Mouse (Mus musculus) liver, embryonic 12.5 days (tissue): ENCODE data around the gene Nt5c3. TPM values are rescaled to one million over a fixed set of nuclear protein-coding genes. Genes with fewer than 3 reads are reported as not detected.

Experiments
- ATAC-seq: fragments of 200-750 bp; cut with Nextera tagmentation; 2 replicates; pipeline ENCODE4 v1.8.0; 2017; ENCODE audit warnings: moderate number of reproducible peaks, mild to moderate bottlenecking, moderate library complexity
- H3K27ac ChIP-seq: fragments of 300-500 bp; sonication (generic); 2 replicates; pipeline ENCODE4 v1.5.1; 2016; ENCODE audit warnings: mild to moderate bottlenecking
- H3K27me3 ChIP-seq: fragments of 300-500 bp; sonication (generic); replicated peaks from 2 replicates; pipeline ENCODE4 v1.6.1; 2016; ENCODE audit warnings: mild to moderate bottlenecking, moderate library complexity
- H3K36me3 ChIP-seq: fragments of 300-500 bp; sonication (generic); 2 replicates; pipeline ENCODE4 v1.6.1; 2016; ENCODE audit warnings: mild to moderate bottlenecking, moderate library complexity
- H3K4me1 ChIP-seq: fragments of 300-500 bp; sonication (generic); 2 replicates; pipeline ENCODE4 v1.6.1; 2016
- H3K4me2 ChIP-seq: fragments of 300-500 bp; sonication (generic); 2 replicates; pipeline ENCODE4 v1.6.1; 2016; ENCODE audit warnings: mild to moderate bottlenecking, moderate library complexity
- H3K4me3 ChIP-seq: fragments of 300-500 bp; sonication (generic); 2 replicates; pipeline ENCODE4 v1.5.1; 2016; ENCODE audit warnings: mild to moderate bottlenecking, moderate library complexity
- H3K9ac ChIP-seq: fragments of 300-500 bp; sonication (generic); 2 replicates; pipeline ENCODE4 v1.6.1; 2016; ENCODE audit warnings: mild to moderate bottlenecking, moderate library complexity
- H3K9me3 ChIP-seq: fragments of 300-500 bp; sonication (generic); replicated peaks from 2 replicates; pipeline ENCODE4 v1.6.1; 2016; ENCODE audit warnings: mild to moderate bottlenecking, moderate library complexity
- WGBS: fragments of 180-500 bp; shearing (Covaris S2); methylation state at CpG from one replicate; pipeline ENCODE4 v1.1.7; 2016; ENCODE audit not compliant: insufficient replicate concordance; 5-methylcytosine and 5-hydroxymethylcytosine counted together
- polyA plus RNA-seq: library from polyadenylated mRNA; unstranded; fragments of >200 nt; fragmentation: Nextera tagmentation; extraction: Ambion mirVana; gene quantifications from 2 replicates; pipeline ENCODE4 v1.2.1, GENCODE M21; 2016

Gene Nt5c3
- polyA plus RNA-seq, 1 experiment from 2014 or later, result 218 TPM

- H3K4me1 ChIP-seq, result peaks cover 12% of the 10 kb centered on the region
- peaks cover 11% of the 10 kb centered on the region for H3K36me3 ChIP-seq
- 67% methylated on average over 8 of the region's 8 CpGs for WGBS
- H3K4me3 ChIP-seq, result no peak overlapping the region
- H3K27ac ChIP-seq, result no peak overlapping the region
- ATAC-seq, result peak; percentile 70
- no peak overlapping the region for H3K9ac ChIP-seq
- H3K4me2 ChIP-seq, result no peak overlapping the region
- no peaks in the 10 kb centered on the region for H3K9me3 ChIP-seq
- H3K27me3 ChIP-seq, result no peaks in the 10 kb centered on the region
Measured at GRCm38 (mm10) chr6:56860205-56860848, 63.4 kb downstream of the Nt5c3 start.

DNA sequence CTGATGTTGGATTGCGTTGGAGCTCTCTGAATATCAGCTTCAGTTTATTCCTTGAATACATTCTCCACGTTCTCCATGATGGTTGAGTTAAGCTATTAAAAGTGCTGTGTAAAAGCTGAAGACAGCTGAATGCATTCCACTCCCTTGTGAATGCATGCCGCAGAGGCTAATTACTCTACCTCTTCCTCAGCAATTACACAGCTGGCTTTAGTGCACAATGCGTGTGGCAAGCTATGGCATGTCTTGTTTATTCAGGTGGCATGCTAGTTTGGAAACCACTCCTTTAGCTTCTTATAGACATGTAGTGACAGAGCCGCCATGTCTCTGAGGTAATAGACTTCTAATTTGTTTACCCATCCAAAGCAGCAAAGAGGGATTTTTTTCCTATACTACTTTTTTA, 67.0 kb downstream of the Nt5c3 start:
- no peak overlapping the region for H3K4me2 ChIP-seq
- peaks cover 19% of the 10 kb centered on the region for H3K36me3 ChIP-seq
- 86% methylated on average over 5 of the region's 5 CpGs for WGBS
- no peak for ATAC-seq
- H3K27ac ChIP-seq, result no peak overlapping the region
- no peaks in the 10 kb centered on the region for H3K9me3 ChIP-seq
- H3K4me3 ChIP-seq, result no peak overlapping the region
- no peak overlapping the region for H3K9ac ChIP-seq
- no peaks in the 10 kb centered on the region for H3K27me3 ChIP-seq
- H3K4me1 ChIP-seq, result peaks cover 9% of the 10 kb centered on the region

DNA sequence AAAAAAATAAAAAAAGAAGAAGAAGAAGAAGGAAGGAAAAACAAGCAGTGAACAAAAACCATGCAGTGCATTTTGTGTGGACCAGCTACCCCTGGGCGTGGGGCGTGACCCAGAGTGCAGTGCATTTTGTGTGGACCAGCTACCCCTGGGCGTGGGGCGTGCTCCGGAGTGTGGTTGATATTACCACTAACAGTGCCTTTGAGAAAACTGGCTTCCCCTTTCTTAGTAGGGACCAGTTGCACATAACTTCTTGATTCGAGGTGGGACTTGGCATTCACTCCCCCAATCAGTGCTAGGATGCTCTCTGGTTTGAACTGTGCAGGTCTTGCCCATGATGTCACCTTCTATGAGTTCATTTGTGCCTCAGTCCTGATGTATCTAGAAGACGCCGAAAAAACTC, 68.9 kb downstream of the Nt5c3 start:
- H3K36me3 ChIP-seq, result peaks cover 24% of the 10 kb centered on the region
- no peak overlapping the region for H3K4me2 ChIP-seq
- no peak for ATAC-seq
- no peak overlapping the region for H3K9ac ChIP-seq
- WGBS, result 87% methylated on average over 8 of the region's 8 CpGs
- H3K9me3 ChIP-seq, result no peaks in the 10 kb centered on the region
- H3K4me1 ChIP-seq, result peaks cover under 1% of the 10 kb centered on the region; the same call in 1 of the 2 replicates
- no peak overlapping the region for H3K4me3 ChIP-seq
- H3K27me3 ChIP-seq, result no peaks in the 10 kb centered on the region
- no peak overlapping the region for H3K27ac ChIP-seq

GRCm38 (mm10) chr6:56850315-56850714, 73.4 kb downstream of the Nt5c3 start:
- Histone ChIP-seq H3K4me2 (no peak overlapping the region), H3K9ac (no peak overlapping the region), H3K27me3 (no peaks in the 10 kb centered on the region), H3K4me1 (peaks cover 11% of the 10 kb centered on the region), H3K4me3 (no peak overlapping the region), H3K36me3 (peaks cover 19% of the 10 kb centered on the region), H3K27ac (no peak overlapping the region; the same call in 1 of the 2 replicates), H3K9me3 (no peaks in the 10 kb centered on the region)
- 65% methylated on average over 7 of the region's 7 CpGs for WGBS
- no peak for ATAC-seq

DNA sequence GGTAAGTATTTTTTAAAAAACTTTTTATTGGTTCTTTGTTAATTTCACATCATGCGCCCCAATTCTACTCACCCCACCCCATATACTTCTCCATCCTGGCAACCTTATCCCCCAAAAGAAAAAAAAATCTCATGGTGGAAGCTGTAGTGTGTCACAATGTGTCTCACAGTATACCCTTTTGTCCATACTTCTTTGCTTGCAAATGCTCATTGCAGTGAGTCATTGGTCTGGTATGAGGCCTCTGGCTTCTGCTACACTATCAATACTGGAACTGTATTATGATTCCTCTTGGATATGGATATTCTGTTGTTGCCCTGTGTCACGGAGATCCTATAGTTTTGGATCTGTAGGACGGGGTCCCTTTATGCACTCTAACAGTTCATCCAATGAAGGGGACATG, 74.8 kb downstream of the Nt5c3 start:
- no peak for ATAC-seq
- Histone ChIP-seq H3K27ac (no peak overlapping the region), H3K9ac (no peak overlapping the region), H3K4me3 (no peak overlapping the region), H3K27me3 (no peaks in the 10 kb centered on the region), H3K9me3 (no peaks in the 10 kb centered on the region), H3K4me2 (no peak overlapping the region), H3K36me3 (peaks cover 15% of the 10 kb centered on the region), H3K4me1 (peaks cover 24% of the 10 kb centered on the region)
- 70% methylated on average over 3 of the region's 3 CpGs for WGBS

DNA sequence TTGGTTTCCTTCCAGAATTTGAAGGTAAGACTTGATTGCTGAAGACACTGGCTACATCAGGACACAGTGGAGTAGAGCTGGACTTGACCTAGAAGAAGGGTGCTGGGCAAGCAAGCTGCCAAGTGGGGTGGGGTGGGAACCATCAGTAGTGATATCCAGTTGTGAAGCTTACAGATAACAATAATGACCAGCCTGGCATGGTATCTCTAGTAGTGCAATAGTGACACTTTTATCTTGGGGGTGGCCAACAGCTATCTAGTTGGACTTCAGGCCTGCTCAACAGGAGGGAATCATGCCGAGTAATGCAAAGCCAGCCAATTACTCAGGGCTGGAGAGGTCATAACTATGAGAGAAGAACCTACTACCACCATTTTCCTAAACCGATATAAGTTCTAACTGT, 79.4 kb downstream of the Nt5c3 start:
- Histone ChIP-seq H3K9me3 (no peaks in the 10 kb centered on the region), H3K36me3 (no peaks in the 10 kb centered on the region), H3K4me2 (peak overlapping the region; percentile 19), H3K4me3 (no peak overlapping the region), H3K27ac (0 out of 2 replicates have a peak overlapping the region, but pooled peaks have one; percentile 31), H3K9ac (0 out of 2 replicates have a peak overlapping the region, but pooled peaks have one; percentile 12), H3K27me3 (no peaks in the 10 kb centered on the region), H3K4me1 (peaks cover 34% of the 10 kb centered on the region)
- peak; percentile 92 for ATAC-seq
- 53% methylated on average over 2 of the region's 2 CpGs for WGBS

- Histone ChIP-seq H3K4me2 (no peak overlapping the region), H3K27me3 (no peaks in the 10 kb centered on the region), H3K4me3 (no peak overlapping the region), H3K4me1 (peaks cover 42% of the 10 kb centered on the region), H3K9me3 (no peaks in the 10 kb centered on the region), H3K9ac (no peak overlapping the region), H3K27ac (no peak overlapping the region), H3K36me3 (no peaks in the 10 kb centered on the region)
- no peak for ATAC-seq
- 88% methylated on average over 3 of the region's 3 CpGs for WGBS
Measured at GRCm38 (mm10) chr6:56843229-56843628, 80.5 kb downstream of the Nt5c3 start.

- H3K27me3 ChIP-seq, result no peaks in the 10 kb centered on the region
- H3K9me3 ChIP-seq, result no peaks in the 10 kb centered on the region
- 80% methylated on average over 3 of the region's 3 CpGs for WGBS
- no peak overlapping the region for H3K9ac ChIP-seq
- peaks cover 14% of the 10 kb centered on the region; the same call in 1 of the 2 replicates for H3K36me3 ChIP-seq
- H3K27ac ChIP-seq, result no peak overlapping the region
- no peak overlapping the region for H3K4me3 ChIP-seq
- peaks cover 25% of the 10 kb centered on the region for H3K4me1 ChIP-seq
- ATAC-seq, result no peak
- H3K4me2 ChIP-seq, result no peak overlapping the region
Measured at GRCm38 (mm10) chr6:56837621-56838020, 86.1 kb downstream of the Nt5c3 start.

- Histone ChIP-seq H3K36me3 (peaks cover 14% of the 10 kb centered on the region; the same call in 1 of the 2 replicates), H3K9ac (no peak overlapping the region), H3K27ac (no peak overlapping the region), H3K4me2 (no peak overlapping the region), H3K4me3 (no peak overlapping the region), H3K4me1 (peaks cover 30% of the 10 kb centered on the region), H3K9me3 (no peaks in the 10 kb centered on the region), H3K27me3 (no peaks in the 10 kb centered on the region)
- ATAC-seq, result no peak
- 85% methylated on average over 12 of the region's 12 CpGs for WGBS
Measured at GRCm38 (mm10) chr6:56837166-56837565, 86.6 kb downstream of the Nt5c3 start.

- WGBS, result 76% methylated on average over 10 of the region's 10 CpGs
- no peak overlapping the region for H3K9ac ChIP-seq
- no peak for ATAC-seq
- H3K36me3 ChIP-seq, result peaks cover 14% of the 10 kb centered on the region; the same call in 1 of the 2 replicates
- no peak overlapping the region for H3K27ac ChIP-seq
- no peak overlapping the region for H3K4me2 ChIP-seq
- peaks cover 2% of the 10 kb centered on the region; the same call in 1 of the 2 replicates for H3K27me3 ChIP-seq
- H3K4me3 ChIP-seq, result no peak overlapping the region
- H3K4me1 ChIP-seq, result peaks cover 31% of the 10 kb centered on the region
- no peaks in the 10 kb centered on the region for H3K9me3 ChIP-seq
Measured at GRCm38 (mm10) chr6:56835532-56835931, 88.2 kb downstream of the Nt5c3 start.

GRCm38 (mm10) chr6:56834769-56835168, 89.0 kb downstream of the Nt5c3 start:
- no peaks in the 10 kb centered on the region for H3K9me3 ChIP-seq
- no peak overlapping the region for H3K4me2 ChIP-seq
- H3K4me3 ChIP-seq, result no peak overlapping the region
- no peak overlapping the region for H3K9ac ChIP-seq
- ATAC-seq, result no peak
- 80% methylated on average over 5 of the region's 5 CpGs for WGBS
- H3K27ac ChIP-seq, result no peak overlapping the region
- peaks cover 14% of the 10 kb centered on the region; the same call in 1 of the 2 replicates for H3K36me3 ChIP-seq
- H3K27me3 ChIP-seq, result peaks cover 2% of the 10 kb centered on the region; the same call in 1 of the 2 replicates
- H3K4me1 ChIP-seq, result peaks cover 31% of the 10 kb centered on the region

DNA sequence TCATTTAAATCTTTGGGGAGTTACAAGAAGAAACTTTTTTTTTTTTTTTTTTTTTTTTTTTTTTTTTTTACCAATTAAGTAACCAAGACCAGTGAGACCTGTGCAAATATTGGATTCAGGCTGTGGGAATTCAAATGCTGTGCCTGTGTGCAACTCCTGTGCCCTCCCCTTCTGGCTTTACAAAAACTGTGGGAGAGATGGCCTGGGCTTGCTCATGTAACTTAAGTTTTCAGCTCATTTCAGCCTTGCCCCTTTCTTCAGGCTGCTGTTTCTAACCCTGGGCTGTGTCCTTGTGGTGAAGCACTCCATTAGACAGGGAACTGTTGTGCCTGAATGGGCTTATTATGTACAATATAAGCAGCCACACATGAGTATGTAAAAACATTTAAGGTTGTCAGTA, 90.9 kb downstream of the Nt5c3 start:
- H3K36me3 ChIP-seq, result peaks cover 14% of the 10 kb centered on the region; the same call in 1 of the 2 replicates
- H3K9me3 ChIP-seq, result no peaks in the 10 kb centered on the region
- peak overlapping the region; percentile 95 for H3K4me2 ChIP-seq
- H3K9ac ChIP-seq, result peak overlapping the region; percentile 77; the same call in 1 of the 2 replicates
- no peak for ATAC-seq
- no peak overlapping the region for H3K27ac ChIP-seq
- H3K4me3 ChIP-seq, result peak overlapping the region; percentile 69
- peaks cover 22% of the 10 kb centered on the region for H3K4me1 ChIP-seq
- H3K27me3 ChIP-seq, result peaks cover 2% of the 10 kb centered on the region; the same call in 1 of the 2 replicates
